ENCODE assay signal across 26 mouse cellular contexts in the genomic region with DNA sequence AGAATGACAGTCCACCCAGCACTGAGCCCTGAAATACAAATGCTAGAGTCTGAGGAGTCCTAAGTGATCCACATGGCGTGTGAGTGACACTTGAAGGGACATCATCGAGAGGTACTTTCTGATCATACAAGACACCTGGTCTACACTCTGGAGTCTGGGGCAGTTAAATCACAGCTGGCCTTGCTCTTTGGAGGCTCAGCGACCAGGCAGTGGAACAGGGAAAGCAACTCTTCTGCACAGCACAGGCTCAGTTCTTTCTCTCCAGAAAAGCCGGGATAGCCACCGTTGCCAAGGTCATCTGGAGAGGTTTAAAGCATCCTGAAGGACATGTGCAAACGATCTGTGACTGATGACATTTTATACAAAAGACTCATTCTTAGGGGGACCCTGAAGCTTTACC. TPM values are rescaled to one million over a fixed set of nuclear protein-coding genes. Genes with fewer than 3 reads are reported as not detected.
"Had no signal": no experiment of that assay in that cellular context is flagged by ENCODE, and none has a peak within 500 bp of the region (broad histone marks: within the 10 kb centered on the region; RNA-seq: fewer than 3 reads in every experiment).

No protein-coding gene starts in this region.

- H3K4me3 ChIP-seq: limb, embryonic 12.5 days; limb, embryonic 15.5 days; neural tube, embryonic 13.5 days; stomach, embryonic 15.5 days had no signal

- ATAC-seq: liver, postnatal 0 days; lung, postnatal 0 days had no signal

- DNase-seq: kidney, adult 2 months; kidney, postnatal 25 days; left cerebral cortex, postnatal 4 days; liver, postnatal 0 days; lung, embryonic 14.5 days; midbrain, embryonic 14.5 days; retina, postnatal 1 day; right cerebral cortex, postnatal 25 days; spleen, adult 18-20 months; thymus, postnatal 25 days had no signal

- H3K27ac ChIP-seq: kidney, postnatal 0 days; limb, embryonic 12.5 days; limb, embryonic 15.5 days; liver, embryonic 14.5 days; macrophage; neural tube, embryonic 13.5 days; stomach, embryonic 15.5 days had no signal

- H3K4me1 ChIP-seq: limb, embryonic 12.5 days; limb, embryonic 15.5 days; neural tube, embryonic 13.5 days; stomach, embryonic 15.5 days had no signal

- H3K27me3 ChIP-seq: limb, embryonic 12.5 days; limb, embryonic 15.5 days; neural tube, embryonic 13.5 days; stomach, embryonic 15.5 days had no signal

- H3K9me3 ChIP-seq: limb, embryonic 12.5 days; limb, embryonic 15.5 days; neural tube, embryonic 13.5 days; stomach, embryonic 15.5 days had no signal

RNA-seq across cellular contexts. Expression of a gene that starts 53.0 kb away (rescaled TPM):
- total RNA-seq: layer of hippocampus, postnatal 14 days; left cerebral cortex, adult 8-10 months; left cerebral cortex, postnatal 14 days; left cerebral cortex, postnatal 4 days; megakaryocyte, adult 5-6 weeks; neutrophil, adult 5-6 weeks had no signal
- polyA plus RNA-seq: limb, embryonic 12.5 days; liver, embryonic 11.5 days; liver, embryonic 14.5 days; macrophage; midbrain, embryonic 11.5 days; thymus, postnatal 0 days had no signal
